Mouse (Mus musculus) liver, postnatal 0 days (tissue): ENCODE measurements around the gene Rgs7.

ENCODE experiments used
- CTCF ChIP-seq: sonication (generic); IDR thresholded peaks from 2 replicates; pipeline ENCODE4 v1.5.1; 2016; ENCODE audit warnings: antibody characterized with exemption, low read depth
- EP300 ChIP-seq: IDR thresholded peaks from 2 replicates; pipeline ENCODE4 v1.6.1; 2016; ENCODE audit warnings: antibody characterized with exemption, low read depth, mild to moderate bottlenecking

DNA sequence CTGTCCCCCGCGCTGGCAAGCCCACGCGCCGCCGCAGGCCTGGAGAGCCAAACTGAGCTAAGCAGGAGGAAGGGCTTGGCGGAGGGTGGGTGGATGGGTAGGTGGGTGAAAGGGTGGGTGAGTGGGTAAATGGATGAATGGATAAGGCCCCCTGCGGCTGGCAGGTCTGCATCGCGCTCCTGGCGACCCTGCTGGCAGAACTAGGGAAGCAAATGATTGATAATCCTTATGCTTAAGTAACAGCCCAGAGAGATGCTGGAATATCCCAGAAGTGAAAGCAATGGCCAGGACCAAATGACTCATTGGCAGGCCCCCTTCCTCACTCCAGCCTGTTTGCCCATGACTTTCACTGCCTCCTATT lies 363 bp upstream of the Rgs7 start:
- no peak for TF ChIP-seq CTCF
- no peak for TF ChIP-seq EP300
